Mouse (Mus musculus) liver, postnatal 0 days (tissue): ENCODE data around the gene Tmbim7.

ENCODE experiments used
- CTCF ChIP-seq: sonication (generic); IDR thresholded peaks from 2 replicates; pipeline ENCODE4 v1.5.1; 2016; ENCODE audit warnings: antibody characterized with exemption, low read depth
- EP300 ChIP-seq: IDR thresholded peaks from 2 replicates; pipeline ENCODE4 v1.6.1; 2016; ENCODE audit warnings: antibody characterized with exemption, low read depth, mild to moderate bottlenecking

DNA sequence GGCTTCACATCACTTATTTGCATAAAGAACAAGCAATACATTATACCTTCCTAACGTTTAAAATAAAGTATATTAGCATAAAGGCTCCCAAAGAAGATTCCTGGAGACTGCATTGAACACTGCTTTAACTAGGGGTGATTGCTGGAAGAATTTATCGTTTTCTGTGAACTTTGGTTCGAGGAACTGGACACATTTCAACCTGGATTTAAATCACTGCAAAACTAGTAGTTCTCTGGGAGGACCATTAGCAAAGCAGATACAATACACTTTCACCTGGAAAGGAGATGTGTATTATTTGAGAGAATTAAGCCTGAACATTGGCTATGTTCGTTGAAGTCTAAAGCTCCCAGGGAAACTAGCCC lies 2.2 kb upstream of the Tmbim7 start:
- TF ChIP-seq EP300 (no peak), CTCF (no peak)
